Comparison of ENCODE assay signal across 9 mouse cellular contexts in genomic region chr3:103809799-103810150, GRCm38 (mm10). TPM values are rescaled to one million over a fixed set of nuclear protein-coding genes. Genes with fewer than 3 reads are reported as not detected.
DNase-seq lines count a peak whose midpoint lies in the region; ATAC-seq lines count a peak whose summit lies in the region.
"Had no signal": no experiment of that assay in that cellular context is flagged by ENCODE, and none has a peak within 500 bp of the region (broad histone marks: within the 10 kb centered on the region; RNA-seq: fewer than 3 reads in every experiment).

No protein-coding gene starts in this region.

- H3K4me1 ChIP-seq in embryonic facial prominence, embryonic 12.5 days = peaks cover 12% of the 10 kb centered on the region
- peaks cover 7% of the 10 kb centered on the region; the same call in 1 of the 2 replicates for H3K4me1 ChIP-seq in intestine, embryonic 16.5 days (ENCODE audit: control insufficient read depth, insufficient read depth, low read length)
- H3K4me1 ChIP-seq in neural tube, embryonic 12.5 days = peaks cover 13% of the 10 kb centered on the region

- H3K9me3 ChIP-seq in embryonic facial prominence, embryonic 12.5 days = no peaks in the 10 kb centered on the region
- no peaks in the 10 kb centered on the region for H3K9me3 ChIP-seq in intestine, embryonic 16.5 days (ENCODE audit: control insufficient read depth, low read length)
- no peaks in the 10 kb centered on the region for H3K9me3 ChIP-seq in neural tube, embryonic 12.5 days

- H3K9ac ChIP-seq in embryonic facial prominence, embryonic 12.5 days = peak overlapping the region; percentile 73
- peak overlapping the region; percentile 86 for H3K9ac ChIP-seq in intestine, embryonic 16.5 days (ENCODE audit: low read depth, low read length)
- peak overlapping the region; percentile 74 for H3K9ac ChIP-seq in neural tube, embryonic 12.5 days

- ATAC-seq in embryonic facial prominence, embryonic 12.5 days (ENCODE audit: insufficient number of reproducible peaks, insufficient read depth, low FRiP score, low TSS enrichment) = peak; percentile 24; the same call in 1 of the 2 replicates
- ATAC-seq in intestine, embryonic 16.5 days = peak; percentile 56
- peak; percentile 74 for ATAC-seq in neural tube, embryonic 12.5 days (ENCODE audit: low FRiP score, low read depth)

- H3K27ac ChIP-seq in embryonic facial prominence, embryonic 12.5 days = peak overlapping the region; percentile 83
- H3K27ac ChIP-seq in intestine, embryonic 16.5 days (ENCODE audit: low read length) = peak overlapping the region; percentile 96
- H3K27ac ChIP-seq in neural tube, embryonic 12.5 days = peak overlapping the region; percentile 82; the same call in 1 of the 2 replicates

- H3K36me3 ChIP-seq in embryonic facial prominence, embryonic 12.5 days = peaks cover 14% of the 10 kb centered on the region
- 0 out of 2 replicates have a peak, but pooled peaks cover 3% of the 10 kb centered on the region for H3K36me3 ChIP-seq in intestine, embryonic 16.5 days (ENCODE audit: control insufficient read depth, insufficient read depth, low read length)
- peaks cover 16% of the 10 kb centered on the region; the same call in 1 of the 2 replicates for H3K36me3 ChIP-seq in neural tube, embryonic 12.5 days

- peak overlapping the region; percentile 82 for H3K4me3 ChIP-seq in embryonic facial prominence, embryonic 12.5 days
- peak overlapping the region; percentile 85 for H3K4me3 ChIP-seq in intestine, embryonic 16.5 days (ENCODE audit: low read length)
- H3K4me3 ChIP-seq in neural tube, embryonic 12.5 days = peak overlapping the region; percentile 75

- peak; percentile 38 for DNase-seq in layer of hippocampus, adult 9-11 months
- no peak for DNase-seq in layer of hippocampus, adult 11-12 months (ENCODE audit: low spot score)
- no peak for DNase-seq in gastrocnemius, postnatal 25 days
- DNase-seq in MN1 (ENCODE audit: low spot score) = no peak
- DNase-seq in kidney, postnatal 10 days = no peak

- 2% methylated on average over 14 of the region's 14 CpGs for WGBS in embryonic facial prominence, embryonic 12.5 days
- 2% methylated on average over 14 of the region's 14 CpGs for WGBS in intestine, embryonic 16.5 days
- WGBS in neural tube, embryonic 12.5 days = 5% methylated on average over 14 of the region's 14 CpGs

- no peaks in the 10 kb centered on the region for H3K27me3 ChIP-seq in embryonic facial prominence, embryonic 12.5 days
- no peaks in the 10 kb centered on the region for H3K27me3 ChIP-seq in intestine, embryonic 16.5 days (replicated peaks; ENCODE audit: control insufficient read depth, insufficient read depth, low read length)
- no peaks in the 10 kb centered on the region for H3K27me3 ChIP-seq in neural tube, embryonic 12.5 days (replicated peaks)

- H3K4me2 ChIP-seq in embryonic facial prominence, embryonic 12.5 days (replicated peaks) = peak overlapping the region; percentile 75
- H3K4me2 ChIP-seq in intestine, embryonic 16.5 days (ENCODE audit: low read depth, low read length) = peak overlapping the region; percentile 88
- H3K4me2 ChIP-seq in neural tube, embryonic 12.5 days (replicated peaks) = peak overlapping the region; percentile 83

RNA-seq across cellular contexts. Expression of gene Gm43064, which starts 0.4 kb away (rescaled TPM):
- 0.18 and 0.27 TPM in 2 replicates for polyA plus RNA-seq in embryonic facial prominence, embryonic 12.5 days (2016; fragmentation: Nextera tagmentation; extraction: Ambion mirVana)
- 0.45 and 0.69 TPM in 2 replicates for polyA plus RNA-seq in intestine, embryonic 16.5 days (2015; fragmentation: Nextera tagmentation; extraction: Ambion mirVana)
- 0.23 and 0.32 TPM in 2 replicates for polyA plus RNA-seq in neural tube, embryonic 12.5 days (2016; fragmentation: Nextera tagmentation; extraction: Ambion mirVana)
- under 1 TPM; 0.29 to 0.43 TPM for total RNA-seq in gastrocnemius, postnatal 25 days (2021)
- total RNA-seq: adrenal gland, postnatal 4 days had no signal

RNA-seq across cellular contexts. Expression of gene Ap4b1, which starts 0.5 kb away (rescaled TPM):
- polyA plus RNA-seq in embryonic facial prominence, embryonic 12.5 days (2016; fragmentation: Nextera tagmentation; extraction: Ambion mirVana) = 24.0 and 24.8 TPM in 2 replicates
- polyA plus RNA-seq in intestine, embryonic 16.5 days (2015; fragmentation: Nextera tagmentation; extraction: Ambion mirVana) = 21.0 and 21.8 TPM in 2 replicates
- polyA plus RNA-seq in neural tube, embryonic 12.5 days (2016; fragmentation: Nextera tagmentation; extraction: Ambion mirVana) = 23.8 and 24.0 TPM in 2 replicates
- 10 to 100 TPM in 1 of 2 experiments, 1 to 10 TPM in 1; 7.0 to 11.5 TPM for total RNA-seq in gastrocnemius, postnatal 25 days (2021)

RNA-seq across cellular contexts. Expression of gene Dclre1b, which starts 0.5 kb away (rescaled TPM):
- 25.5 and 26.0 TPM in 2 replicates for polyA plus RNA-seq in embryonic facial prominence, embryonic 12.5 days (2016; fragmentation: Nextera tagmentation; extraction: Ambion mirVana)
- 19.1 and 21.1 TPM in 2 replicates for polyA plus RNA-seq in intestine, embryonic 16.5 days (2015; fragmentation: Nextera tagmentation; extraction: Ambion mirVana)
- 25.4 and 26.7 TPM in 2 replicates for polyA plus RNA-seq in neural tube, embryonic 12.5 days (2016; fragmentation: Nextera tagmentation; extraction: Ambion mirVana)
- 1 to 10 TPM; 2.8 to 5.0 TPM for total RNA-seq in gastrocnemius, postnatal 25 days (2021)

RNA-seq across cellular contexts. Expression of gene Hipk1, which starts 18.4 kb away (rescaled TPM):
- polyA plus RNA-seq in embryonic facial prominence, embryonic 12.5 days (2016; fragmentation: Nextera tagmentation; extraction: Ambion mirVana) = 12.6 and 13.1 TPM in 2 replicates
- 6.3 and 7.1 TPM in 2 replicates for polyA plus RNA-seq in intestine, embryonic 16.5 days (2015; fragmentation: Nextera tagmentation; extraction: Ambion mirVana)
- polyA plus RNA-seq in neural tube, embryonic 12.5 days (2016; fragmentation: Nextera tagmentation; extraction: Ambion mirVana) = 13.1 and 14.0 TPM in 2 replicates
- 10 to 100 TPM; 53.5 to 56.8 TPM for total RNA-seq in gastrocnemius, postnatal 25 days (2021)

RNA-seq across cellular contexts. Expression of gene Bcl2l15, which starts 22.6 kb away (rescaled TPM):
- polyA plus RNA-seq in embryonic facial prominence, embryonic 12.5 days (2016; fragmentation: Nextera tagmentation; extraction: Ambion mirVana) = 0.11 TPM in 1 of 2 replicates, not detected in the other
- 14.2 and 22.4 TPM in 2 replicates for polyA plus RNA-seq in intestine, embryonic 16.5 days (2015; fragmentation: Nextera tagmentation; extraction: Ambion mirVana)
- polyA plus RNA-seq in neural tube, embryonic 12.5 days (2016; fragmentation: Nextera tagmentation; extraction: Ambion mirVana) = 0.61 TPM in 1 of 2 replicates, not detected in the other
- under 1 TPM; 0.56 to 0.70 TPM for total RNA-seq in gastrocnemius, postnatal 25 days (2021)

Comparison
In these comparisons a context has a peak if more than half of its experiments do, and no peak if none do; other contexts are left out.
1. ATAC-seq: peak in every context shown above with its lines; median percentile 74 in neural tube, embryonic 12.5 days; 56 in intestine, embryonic 16.5 days; 24 in embryonic facial prominence, embryonic 12.5 days.